Mouse (Mus musculus) left cerebral cortex, postnatal 25 days (tissue): ENCODE results near the gene 2310002L09Rik. TPM values are rescaled to one million over a fixed set of nuclear protein-coding genes. Genes with fewer than 3 reads are reported as not detected.
"Not testable (repeated sequence)": the region's sequence is repeated elsewhere in the genome, so short reads cannot be mapped to it uniquely, and the experiment has no call there.

Source experiments
- DNase-seq, 2 experiments: peaks; one replicate each; pipeline ENCODE4 v3.0.0; 2022; ENCODE audit warnings: low spot score in 2 of 2, mixed read lengths in 1 of 2
- intact Hi-C: fragments of 180-260 bp; cut with DNase I; formaldehyde crosslinking; loops from one replicate; pipeline ENCODE4 v1.15.1; 2025
- total RNA-seq, 2 experiments: library from RNA; stranded (reverse); gene quantifications; 2 replicates each; pipeline ENCODE4 v1.2.3; 2021

Gene 2310002L09Rik
- total RNA-seq, result not detected

- DNase-seq, result no peak
- intact Hi-C loops, result no loop called here
Observed at GRCm38 (mm10) chr4:73950375-73950896, at the start of gene 2310002L09Rik. Gene 2310002L09Rik (minus strand): TSS chr4:73950846.

GRCm38 (mm10) chr4:73980454-73980853 is 29.8 kb upstream of the 2310002L09Rik start:
- no peak for DNase-seq
- intact Hi-C loops, result no loop called here

GRCm38 (mm10) chr4:73920660-73921059 is 30.0 kb downstream of the 2310002L09Rik start, which contains the start of gene Gm11756:
Gene Gm11756 (minus strand): TSS chr4:73920760.
- DNase-seq, intact Hi-C loops: not testable (repeated sequence)

GRCm38 (mm10) chr4:73905853-73906252 is 44.8 kb downstream of the 2310002L09Rik start, which contains the start of gene Gm13871:
Gene Gm13871 (minus strand): TSS chr4:73905953.
- DNase-seq, intact Hi-C loops: not testable (repeated sequence)

GRCm38 (mm10) chr4:73891012-73891411 is 59.6 kb downstream of the 2310002L09Rik start, which contains the start of gene Gm11757:
Gene Gm11757 (minus strand): TSS chr4:73891112.
- DNase-seq, intact Hi-C loops: not testable (repeated sequence)

Other genes with a start within 250 kb of the 2310002L09Rik start
- under 1 TPM in 1 of 2 experiments, not detected in 1; 0.11 TPM for gene Rasef, start 159.9 kb downstream of the 2310002L09Rik start, total RNA-seq
- gene Gm11758, start 74.6 kb downstream of the 2310002L09Rik start, total RNA-seq, result not detected
- gene Gm11757, start 59.7 kb downstream of the 2310002L09Rik start, total RNA-seq, result not detected
- not detected for gene Gm13871, start 44.9 kb downstream of the 2310002L09Rik start, total RNA-seq
- not detected for gene Gm11756, start 30.1 kb downstream of the 2310002L09Rik start, total RNA-seq
- gene Frmd3, start 62.6 kb upstream of the 2310002L09Rik start, total RNA-seq, result 1 to 10 TPM; 7.4 to 9.0 TPM